Mouse (Mus musculus) right cerebral cortex, adult 18-20 months (tissue): ENCODE results near the gene Trim65.

Source experiments
- DNase-seq: peaks from one replicate; pipeline ENCODE4 v3.0.0; 2022; ENCODE audit warnings: mixed read lengths

Trim65 gene

DNA sequence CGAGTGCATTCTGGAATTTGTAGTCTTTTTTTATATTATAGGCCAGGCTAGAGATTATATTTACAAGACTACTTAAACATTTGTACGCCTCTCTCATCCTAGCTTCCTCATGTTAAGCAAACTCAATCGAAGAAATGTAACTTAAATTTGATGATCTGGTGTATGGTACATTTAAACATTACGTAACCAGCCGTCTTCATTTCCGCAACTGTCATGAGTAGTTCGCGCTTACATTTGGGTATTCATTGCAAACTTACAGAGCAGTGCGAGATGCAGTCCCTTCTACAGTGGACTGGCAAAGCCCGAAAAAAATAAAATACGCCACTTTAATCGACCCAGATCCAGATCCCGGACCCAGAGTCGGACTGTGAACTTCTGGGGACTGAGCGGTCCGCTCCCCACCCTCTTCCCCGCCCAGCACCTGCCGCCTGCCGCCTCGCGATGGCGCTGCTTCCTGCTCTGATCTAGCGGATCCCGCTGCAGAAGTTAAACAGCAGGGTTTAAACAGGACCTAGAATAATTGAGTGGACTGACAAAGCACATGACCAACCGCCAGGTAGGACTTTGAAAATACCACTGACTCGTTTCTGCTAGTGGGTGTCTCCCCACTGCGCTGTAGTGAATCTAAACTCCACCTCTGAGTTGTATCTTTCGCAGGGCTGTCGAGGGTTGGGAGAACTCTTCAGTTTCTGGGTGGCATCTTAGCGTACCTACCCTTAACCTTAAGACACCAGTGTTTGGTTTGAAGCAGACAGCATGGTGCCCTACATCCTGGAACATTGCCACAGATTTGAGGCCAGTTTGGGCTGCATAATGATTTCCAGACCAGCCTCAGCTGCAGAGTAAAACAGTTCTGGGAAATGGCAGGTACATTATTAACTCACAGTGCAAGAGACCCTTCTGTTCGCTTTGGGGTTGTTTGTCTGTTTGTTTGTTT, 43.5 kb downstream of the Trim65 start:
- DNase-seq: peak; percentile 87

DNA sequence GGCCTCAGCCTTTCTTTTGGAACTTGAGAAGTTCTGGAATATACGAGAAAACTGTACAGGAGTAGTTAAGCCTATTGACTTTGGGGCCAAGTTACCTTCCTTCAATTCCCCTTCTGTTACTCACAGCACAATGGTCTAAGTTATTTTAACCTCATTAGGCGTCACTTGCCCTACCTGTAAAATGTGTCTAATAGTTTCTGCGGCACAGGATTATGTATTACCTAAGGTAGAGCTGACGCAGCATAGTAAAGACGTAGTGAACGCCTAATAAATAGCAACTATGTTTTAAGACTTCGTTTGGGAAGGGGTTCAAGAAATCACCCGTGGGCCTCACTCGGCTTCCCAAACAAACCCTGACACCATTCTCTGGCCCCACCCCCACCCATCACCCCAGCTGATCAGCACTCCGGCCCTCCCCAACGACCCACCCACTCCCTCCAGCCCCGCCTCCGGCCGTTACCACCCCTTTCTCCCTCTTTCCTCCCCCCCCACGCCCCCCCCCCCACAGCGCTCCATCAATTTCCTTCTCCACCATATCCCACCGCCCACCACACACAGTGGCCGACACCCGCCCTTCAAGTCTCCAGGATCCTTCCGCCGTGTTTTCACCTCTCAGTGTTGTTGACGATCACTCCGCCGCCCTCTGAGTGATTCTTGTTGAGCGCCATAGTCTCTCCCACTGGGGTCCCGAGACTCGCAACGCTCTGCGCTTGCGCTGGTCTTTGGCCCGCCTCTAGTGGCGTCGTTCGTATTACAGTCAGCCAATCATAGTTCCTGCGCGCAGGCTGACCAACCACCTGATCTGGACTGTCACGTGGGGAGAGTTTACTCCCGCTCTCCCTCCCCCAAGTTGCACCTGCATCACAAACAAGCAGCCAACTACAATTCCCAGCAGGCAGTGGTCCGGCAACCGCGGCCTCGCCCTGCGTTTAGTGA, 44.4 kb downstream of the Trim65 start, which contains the start of gene Wbp2:
Gene Wbp2 (minus strand): TSS at position 738 of the 936 bp plus-strand sequence.
- peak; percentile 99 for DNase-seq

GRCm38 (mm10) chr11:116084166-116084565, 46.8 kb downstream of the Trim65 start:
- no peak for DNase-seq

- no peak for DNase-seq
Observed at GRCm38 (mm10) chr11:116083096-116083672, 47.7 kb downstream of the Trim65 start.

DNA sequence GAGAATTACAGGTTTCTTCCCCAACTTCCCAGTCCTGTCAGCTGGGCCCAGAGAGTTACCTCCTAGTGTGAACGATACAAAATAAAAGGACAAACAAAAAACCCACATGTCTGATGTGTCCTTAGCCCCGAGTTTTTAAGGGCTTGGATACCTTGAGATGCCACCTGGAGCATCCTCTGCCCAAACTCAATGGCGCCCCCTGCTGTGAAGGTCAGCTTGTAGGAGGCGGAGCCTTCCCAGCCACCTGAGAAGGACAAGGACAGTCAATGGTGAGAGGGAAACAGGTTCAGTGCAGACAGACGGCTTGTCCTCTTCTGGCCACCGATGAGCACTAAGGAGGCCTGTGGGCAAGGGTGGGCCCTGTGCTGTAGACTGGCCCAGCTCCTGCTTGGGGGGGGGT, 49.8 kb downstream of the Trim65 start:
- no peak for DNase-seq

GRCm38 (mm10) chr11:116079511-116079910, 51.4 kb downstream of the Trim65 start:
- peak; percentile 91 for DNase-seq

DNA sequence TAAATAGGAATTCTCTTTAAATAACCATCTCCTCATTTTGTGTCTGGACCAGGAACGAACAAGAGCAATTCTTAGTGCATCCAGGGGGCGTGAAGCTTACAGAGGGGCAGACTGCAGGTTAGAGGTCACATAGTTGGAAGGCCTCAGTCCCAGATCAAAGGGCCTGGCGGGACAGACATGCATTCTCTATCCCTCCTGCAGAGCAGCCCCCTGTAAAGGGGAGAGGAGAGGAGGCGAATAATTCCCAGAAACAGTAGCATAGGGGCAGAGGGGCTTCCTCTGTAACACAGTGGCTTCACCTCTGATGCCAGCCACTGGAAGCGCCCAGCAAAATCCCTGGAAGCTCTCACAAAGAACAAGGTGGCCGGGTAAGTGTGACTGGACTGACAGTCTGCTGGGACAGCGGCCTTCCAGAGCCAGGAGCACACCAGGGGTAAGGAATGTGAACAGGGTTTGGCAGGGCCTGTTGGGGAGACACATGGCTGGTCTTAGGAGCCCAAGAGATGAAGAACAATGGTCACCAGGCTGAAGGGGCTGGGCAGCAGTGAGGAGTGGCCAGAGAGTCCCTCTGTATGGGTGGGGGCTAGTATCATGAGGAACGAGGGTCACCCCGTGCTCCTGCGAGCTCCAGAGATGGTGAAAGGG, 52.1 kb downstream of the Trim65 start:
- no peak for DNase-seq

- no peak for DNase-seq
Observed at GRCm38 (mm10) chr11:116078221-116078620, 52.7 kb downstream of the Trim65 start.

DNA sequence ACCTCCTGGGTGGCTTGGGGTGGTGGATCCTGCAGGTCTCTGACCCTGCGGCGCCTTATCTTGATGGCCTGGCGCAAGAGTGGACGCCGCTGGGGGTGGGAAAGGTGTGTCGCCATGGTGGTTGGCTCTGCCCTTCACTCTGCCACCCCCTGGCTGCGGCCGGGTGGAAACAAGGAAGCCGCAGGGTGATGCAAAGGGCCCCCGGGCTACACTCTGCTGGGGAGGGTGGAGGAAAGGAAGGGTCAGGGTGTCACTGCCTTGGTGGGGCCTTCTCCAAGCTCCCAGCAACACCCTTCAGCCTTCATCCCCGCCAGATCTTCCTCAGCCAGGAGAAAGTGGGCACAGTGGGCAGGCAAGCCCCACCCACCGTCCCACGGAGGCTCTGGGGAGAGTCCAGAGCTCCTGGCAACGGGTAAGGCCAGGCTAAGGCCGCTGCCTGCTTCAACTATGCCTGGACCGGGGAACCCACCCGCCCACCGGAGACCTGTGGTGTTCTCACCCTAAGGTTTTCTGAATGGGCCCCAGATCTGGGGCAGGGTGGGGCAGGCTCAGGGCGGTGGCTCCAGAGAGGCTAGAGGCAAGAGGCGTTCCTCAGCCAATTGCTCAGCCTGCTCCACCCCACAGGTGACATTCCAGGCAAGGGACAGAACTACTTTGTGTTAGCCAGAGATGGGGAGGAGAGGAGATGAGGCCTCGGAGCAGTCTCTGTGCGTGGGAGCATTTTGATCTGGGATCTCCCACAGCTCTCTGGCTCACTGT, 53.3 kb downstream of the Trim65 start, which contains the start of gene Unc13d:
Gene Unc13d (minus strand): TSS at position 516 of the 759 bp plus-strand sequence.
- no peak for DNase-seq

DNA sequence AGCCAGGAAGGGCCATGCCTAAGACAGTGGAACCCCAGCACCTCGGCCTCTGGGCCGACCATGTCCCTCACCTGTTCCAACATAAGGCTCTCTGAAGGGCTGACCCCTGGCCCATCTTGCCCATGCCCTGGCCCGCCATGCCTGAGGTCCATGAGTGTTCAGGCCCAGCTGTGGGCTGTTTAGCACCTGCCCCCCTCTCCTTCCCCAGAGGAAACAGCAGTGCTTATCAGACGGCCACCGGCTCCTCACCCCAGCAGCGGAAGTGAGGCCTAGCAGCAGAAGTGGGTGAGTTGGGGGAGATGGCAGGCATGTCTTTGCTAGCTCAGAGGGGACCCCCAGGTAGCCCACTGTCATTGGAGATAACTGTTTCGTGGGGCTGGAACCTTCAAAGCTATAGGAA, 54.1 kb downstream of the Trim65 start:
- no peak for DNase-seq

DNA sequence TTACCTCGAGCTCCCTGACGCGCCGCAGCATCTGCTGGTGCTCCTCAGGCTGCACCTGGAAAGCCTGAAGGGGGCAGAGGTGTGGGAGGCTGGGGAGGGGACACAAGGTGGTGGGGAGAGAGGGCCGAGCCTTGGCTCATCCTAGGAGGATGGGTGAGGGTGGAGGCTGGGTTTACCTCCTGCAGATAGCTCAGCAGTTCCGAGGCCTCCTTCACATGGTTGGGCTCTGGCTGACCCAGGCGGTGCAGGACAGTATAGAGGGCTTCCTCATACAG, 54.7 kb downstream of the Trim65 start:
- DNase-seq: no peak

- no peak for DNase-seq
Observed at GRCm38 (mm10) chr11:116075539-116076265, 55.2 kb downstream of the Trim65 start.

- DNase-seq: no peak
Observed at GRCm38 (mm10) chr11:116074436-116074991, 56.4 kb downstream of the Trim65 start.

DNA sequence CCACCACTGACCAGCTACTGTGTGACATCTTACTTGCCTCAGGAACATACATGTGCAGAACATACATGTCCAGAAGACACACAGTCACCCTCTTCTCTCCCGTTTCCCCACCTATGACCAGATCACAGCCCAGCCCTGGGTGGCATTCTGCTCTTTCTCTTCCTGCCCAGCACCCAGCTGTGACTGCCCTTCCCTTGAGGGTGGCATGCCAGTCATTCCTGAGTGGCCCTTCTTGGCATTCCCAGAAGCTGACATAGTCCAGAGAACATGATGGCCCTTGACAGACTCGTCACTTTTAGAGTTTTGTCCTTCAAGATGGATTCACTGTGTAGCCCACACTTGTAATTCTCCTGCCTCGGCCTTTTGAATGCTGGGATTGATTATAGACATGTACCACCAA, 58.3 kb downstream of the Trim65 start:
- no peak for DNase-seq
